Mouse (Mus musculus) left cerebral cortex, adult 18-20 months (tissue): ENCODE measurements around the gene Rpain. TPM values are rescaled to one million over a fixed set of nuclear protein-coding genes. Genes with fewer than 3 reads are reported as not detected.

Experiments used
- DNase-seq, 2 experiments: peaks; one replicate each; pipeline ENCODE4 v3.0.0; 2021 to 2022; ENCODE audit warnings: low spot score in 2 of 2, mixed read lengths in 1 of 2
- long read RNA-seq, 2 experiments: library from polyadenylated mRNA; stranded (forward); transcript quantifications; one replicate each; pipeline ENCODE4 v2.0.0; 2021
- total RNA-seq, 2 experiments: library from RNA; stranded (reverse); gene quantifications; 2 replicates each; pipeline ENCODE4 v1.2.3; 2021

Gene Rpain
- total RNA-seq = 10 to 100 TPM; 39.6 to 42.2 TPM
- long read RNA-seq, experiment 1, transcript Rpain-201 (7 exons, 1,100 nt) = major isoform, 17 of 47 reads
- long read RNA-seq, experiment 1, partial matches to known transcripts = 1 of 47 reads
- long read RNA-seq, experiment 1, other reads (novel, unspliced or antisense) = 14 of 47 reads
- long read RNA-seq, experiment 2, transcript Rpain-201 (7 exons, 1,100 nt) = major isoform, 14 of 29 reads
- long read RNA-seq, experiment 2, partial matches to known transcripts = 1 of 29 reads
- long read RNA-seq, experiment 2, other reads (novel, unspliced or antisense) = 10 of 29 reads

DNA sequence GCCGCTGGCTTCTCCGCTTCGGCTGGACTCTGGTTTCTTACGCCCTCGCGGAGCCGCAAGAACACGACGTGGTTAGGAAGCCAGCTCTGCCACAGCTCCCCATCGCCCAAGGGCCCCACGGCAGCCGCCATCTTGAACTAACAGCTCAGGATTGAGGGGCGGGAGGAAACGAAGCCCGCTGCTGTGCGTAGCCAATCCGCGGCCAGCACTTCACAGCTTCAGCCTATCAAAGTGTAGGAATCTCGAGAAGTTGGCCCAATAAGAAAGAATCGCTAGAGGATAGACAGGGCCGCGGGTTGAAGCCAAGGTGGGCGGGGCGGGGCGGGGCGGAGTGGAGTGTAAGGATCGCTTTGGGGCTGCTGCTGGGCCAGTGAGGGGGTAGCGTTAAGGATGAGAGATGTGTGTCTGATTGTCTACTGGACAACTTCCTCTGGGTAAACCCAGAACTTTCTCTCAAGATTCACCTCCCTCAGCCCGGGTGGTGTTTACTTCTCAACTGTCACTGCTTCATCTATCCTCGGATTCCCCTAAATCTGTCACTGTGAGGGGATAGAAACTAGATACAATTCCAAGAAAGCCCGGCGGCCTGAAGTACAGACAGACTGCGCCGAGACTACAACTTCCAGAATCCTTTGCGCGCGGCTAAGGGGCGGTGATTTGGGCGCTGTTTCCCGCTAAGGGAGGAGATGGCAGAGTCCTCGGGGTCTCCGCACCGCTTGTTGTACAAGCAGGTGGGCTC, at the start of gene Rpain, which contains the start of gene Nup88:
TSS of gene Rpain (plus strand) at position 393 of the 739 bp plus-strand sequence.
TSS of gene Nup88 (minus strand) at position 153 of the 739 bp plus-strand sequence.
- DNase-seq = peak; percentile 90 to 92

DNA sequence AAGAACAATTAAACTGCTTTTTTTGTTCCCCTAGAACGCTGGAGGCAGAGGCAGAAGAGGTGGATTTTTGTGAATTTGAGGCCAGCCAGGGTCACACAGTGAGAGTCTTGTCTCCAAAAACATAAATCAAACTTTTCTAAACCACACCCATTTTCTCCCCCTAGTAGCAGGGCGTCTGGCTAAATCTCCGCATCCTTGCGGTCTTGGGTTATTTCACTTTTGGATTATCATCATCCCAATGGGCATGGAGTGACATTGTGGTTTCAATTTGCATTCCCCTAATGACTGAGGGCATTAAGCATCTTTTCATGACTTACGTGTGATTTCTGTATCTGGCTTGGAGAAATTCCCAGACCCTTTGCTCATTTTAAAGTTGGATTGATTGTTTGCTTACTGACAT, 38.6 kb upstream of the Rpain start:
- DNase-seq = no peak

DNA sequence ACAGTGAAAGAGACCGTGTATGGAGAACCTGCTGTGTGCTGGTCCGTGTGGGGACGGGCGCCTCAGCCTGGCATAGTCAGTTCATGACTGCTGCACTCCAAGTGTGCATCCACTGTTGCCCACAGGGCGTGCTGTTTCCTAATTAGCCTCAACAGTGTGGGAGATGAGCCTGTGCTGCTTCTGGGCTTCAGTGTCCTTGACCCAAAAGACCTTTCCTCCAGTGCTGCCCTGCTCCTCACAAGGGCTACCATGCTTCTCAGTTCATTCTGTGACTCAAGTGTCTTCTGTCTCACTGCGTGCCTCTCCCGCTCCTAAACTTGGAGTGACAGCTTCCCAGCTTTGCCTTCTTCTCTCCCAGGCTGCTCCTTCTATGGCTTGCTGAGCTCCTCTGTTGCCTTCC, 34.7 kb upstream of the Rpain start:
- DNase-seq = no peak

DNA sequence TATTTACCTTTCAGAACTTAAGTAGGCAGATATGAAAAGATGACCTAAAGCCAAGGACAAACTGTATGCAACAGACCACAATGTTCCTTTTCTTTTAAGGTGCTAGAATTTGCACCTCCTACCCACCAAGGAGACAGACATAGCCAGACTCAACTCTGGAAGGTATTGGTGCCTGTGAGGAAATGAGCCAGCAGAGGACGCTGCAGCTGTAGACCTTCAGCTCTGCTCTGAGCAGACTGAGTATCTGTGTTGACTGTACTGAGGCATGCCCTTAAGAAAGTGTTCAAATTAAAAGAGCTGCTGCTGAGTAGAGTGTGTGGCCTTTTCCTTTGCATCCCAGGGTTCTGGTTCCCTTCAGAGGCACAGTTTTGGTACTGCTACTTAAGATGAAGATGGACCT, 27.4 kb upstream of the Rpain start:
- no peak for DNase-seq

DNA sequence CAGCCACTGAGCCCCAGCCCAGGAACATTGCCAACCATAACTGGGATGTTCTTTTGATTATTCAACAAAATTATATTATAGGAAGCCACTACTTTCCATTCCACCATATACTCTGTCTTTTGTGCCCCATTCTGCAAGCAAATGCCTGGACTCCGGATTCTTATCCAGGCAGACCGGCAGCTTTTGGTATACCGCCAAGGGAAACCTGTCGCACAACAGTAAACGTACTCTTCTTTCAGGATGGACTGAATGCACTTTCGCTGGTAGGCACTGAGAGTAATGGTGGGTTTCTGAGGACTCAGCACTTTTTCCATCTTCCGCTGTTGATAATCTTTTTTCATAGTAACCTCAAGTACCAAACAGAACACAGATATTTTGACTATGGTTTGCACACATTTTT, 26.4 kb upstream of the Rpain start:
- no peak for DNase-seq

DNA sequence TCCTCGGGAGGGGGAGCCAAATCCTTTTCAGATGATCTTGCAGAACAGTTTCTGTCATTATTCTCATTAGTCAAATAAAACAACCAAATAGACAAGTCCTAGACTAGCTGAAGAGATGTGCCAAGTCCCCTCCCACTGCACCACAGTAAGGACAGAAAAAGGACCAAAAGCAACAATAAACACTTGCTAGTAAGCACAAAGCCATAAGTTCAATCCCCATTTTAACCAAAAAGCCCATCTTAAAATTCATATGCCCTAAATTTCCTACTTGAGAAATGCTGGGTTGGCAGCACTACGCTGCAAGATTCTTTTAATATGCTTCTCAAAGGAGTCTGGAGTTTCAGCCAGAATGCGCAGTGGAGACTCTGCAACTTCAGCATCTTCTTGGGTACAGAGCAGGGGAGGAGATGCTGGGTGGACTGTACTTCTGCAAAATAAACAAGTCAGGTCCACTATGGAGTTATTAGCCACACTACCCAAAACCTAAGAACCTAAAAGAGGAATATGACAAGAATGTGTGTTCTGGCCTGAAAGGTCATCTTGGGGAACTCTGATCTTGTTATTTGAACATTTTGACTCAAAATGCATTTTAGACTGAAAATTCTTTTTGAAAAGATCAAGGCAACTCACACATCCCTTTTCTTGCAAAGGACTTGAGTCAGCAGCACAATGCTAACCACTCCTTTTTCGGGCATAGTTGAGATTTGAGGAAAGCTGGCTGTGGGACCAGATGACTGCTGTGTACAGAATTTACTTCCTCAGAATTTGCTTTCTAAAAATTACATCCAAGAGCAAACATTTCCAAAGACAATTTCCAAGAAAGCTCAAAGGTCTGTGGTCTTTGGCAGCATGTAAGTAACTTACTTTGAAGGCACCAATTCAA, 24.8 kb upstream of the Rpain start:
- no peak for DNase-seq

DNA sequence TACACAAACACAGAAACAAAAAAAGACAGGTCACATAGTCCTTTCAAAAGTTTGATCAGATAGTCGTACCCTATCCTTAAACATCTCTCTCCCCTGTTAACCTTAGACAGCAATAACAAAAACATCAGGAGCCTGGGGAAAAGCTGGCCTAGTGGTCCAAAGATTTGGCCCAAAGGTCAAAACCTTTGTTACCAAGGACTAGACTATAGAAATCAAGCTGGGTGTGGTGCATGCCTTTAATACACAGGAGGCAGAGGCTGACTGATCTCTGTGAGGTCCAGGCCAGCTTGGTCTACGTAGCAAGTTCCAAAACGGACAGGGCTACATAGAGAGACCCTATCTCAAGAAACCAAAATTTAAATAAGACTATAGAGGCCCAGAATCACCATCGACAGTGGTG, 15.3 kb upstream of the Rpain start:
- DNase-seq = no peak

DNA sequence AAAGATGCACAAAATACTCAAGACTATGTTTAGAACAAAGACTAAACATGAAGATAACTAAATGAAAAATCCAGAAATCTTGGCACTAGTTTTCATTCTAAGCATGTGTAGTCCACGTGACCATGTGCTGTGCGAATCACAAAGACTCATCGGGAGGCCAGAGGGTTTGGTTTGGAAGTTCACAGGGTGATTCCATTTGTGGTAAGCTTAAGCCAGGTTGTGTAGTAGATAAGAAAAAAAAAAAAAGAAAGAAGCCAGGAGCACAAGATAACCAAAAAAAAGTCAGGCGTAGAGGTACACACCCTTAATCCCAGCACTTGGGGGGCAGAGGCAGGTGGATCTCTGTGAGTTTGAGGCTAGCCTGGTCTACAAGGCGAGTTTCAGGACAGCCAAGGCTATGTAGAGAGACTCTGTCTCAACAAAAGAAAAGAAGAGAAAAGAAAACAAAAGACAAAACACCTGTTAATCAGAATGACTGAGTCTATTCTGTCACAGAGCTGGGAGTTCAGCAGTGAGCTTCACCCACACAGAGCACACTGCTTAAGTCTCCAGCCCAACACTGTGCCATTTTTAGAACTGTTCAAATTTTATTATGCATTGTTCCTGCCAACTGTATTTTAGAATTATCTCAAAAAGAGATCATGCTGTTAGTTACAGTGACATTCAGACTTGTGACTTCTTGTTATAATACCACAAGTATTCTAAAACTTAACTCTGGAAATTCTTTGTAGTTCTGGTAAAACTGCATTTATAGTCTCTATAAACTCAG, 9.0 kb upstream of the Rpain start:
- no peak for DNase-seq

DNA sequence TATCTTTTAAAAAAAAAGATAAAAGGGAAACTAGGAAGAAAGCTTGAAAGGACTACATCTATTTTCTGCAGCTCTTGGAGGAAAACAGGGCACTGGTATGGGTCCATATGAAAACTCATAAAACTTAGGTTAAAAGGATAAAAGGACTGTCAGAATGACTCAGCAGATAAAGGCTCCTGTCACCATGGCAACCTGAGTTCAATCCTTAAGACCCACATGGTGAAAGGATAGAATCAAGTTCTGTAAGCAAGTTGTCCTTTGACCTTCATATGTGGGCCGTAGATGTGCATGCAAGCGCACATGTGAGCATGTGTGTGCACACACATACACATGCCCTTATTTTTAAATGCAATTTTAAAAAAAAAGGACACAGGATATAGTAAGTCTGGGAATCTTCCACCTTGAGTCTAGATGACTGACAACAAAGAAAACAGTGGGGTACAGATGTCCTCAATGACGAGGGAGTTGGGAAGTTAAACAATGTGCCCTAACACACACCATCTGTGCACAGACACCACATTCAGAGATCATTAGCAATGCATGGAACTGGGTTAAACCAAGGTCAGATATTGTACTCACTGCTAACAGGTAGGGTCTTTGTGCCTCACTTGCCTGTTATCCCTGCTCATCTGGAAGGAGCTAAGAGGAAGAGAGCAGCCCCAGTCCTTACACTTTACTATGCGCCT, 5.6 kb upstream of the Rpain start:
- no peak for DNase-seq

DNA sequence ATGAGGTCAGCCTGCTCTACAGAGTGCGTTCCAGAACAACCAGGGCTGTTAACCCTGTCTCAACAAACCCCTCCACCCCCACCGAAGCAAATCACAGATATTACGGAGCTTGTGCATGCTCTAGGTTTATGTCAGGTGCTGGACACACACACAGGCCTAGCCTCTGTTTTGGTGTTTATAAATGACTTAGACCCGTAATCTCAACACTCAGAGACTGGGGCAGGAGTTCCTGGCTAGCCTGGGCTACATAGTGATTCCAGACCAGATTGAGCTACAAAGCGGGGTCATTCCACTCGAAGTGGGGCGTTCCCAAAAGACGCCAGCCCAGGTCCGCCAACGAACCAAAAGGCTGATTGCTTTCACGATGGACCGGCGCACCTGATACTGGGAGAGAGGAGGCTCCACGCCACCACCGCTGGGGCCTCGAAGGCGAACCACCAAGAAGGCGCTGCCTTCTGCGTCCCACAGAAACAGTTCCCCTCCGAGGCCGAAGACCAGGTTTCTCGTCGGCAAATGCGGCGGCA, 680 bp upstream of the Rpain start:
- no peak for DNase-seq

DNA sequence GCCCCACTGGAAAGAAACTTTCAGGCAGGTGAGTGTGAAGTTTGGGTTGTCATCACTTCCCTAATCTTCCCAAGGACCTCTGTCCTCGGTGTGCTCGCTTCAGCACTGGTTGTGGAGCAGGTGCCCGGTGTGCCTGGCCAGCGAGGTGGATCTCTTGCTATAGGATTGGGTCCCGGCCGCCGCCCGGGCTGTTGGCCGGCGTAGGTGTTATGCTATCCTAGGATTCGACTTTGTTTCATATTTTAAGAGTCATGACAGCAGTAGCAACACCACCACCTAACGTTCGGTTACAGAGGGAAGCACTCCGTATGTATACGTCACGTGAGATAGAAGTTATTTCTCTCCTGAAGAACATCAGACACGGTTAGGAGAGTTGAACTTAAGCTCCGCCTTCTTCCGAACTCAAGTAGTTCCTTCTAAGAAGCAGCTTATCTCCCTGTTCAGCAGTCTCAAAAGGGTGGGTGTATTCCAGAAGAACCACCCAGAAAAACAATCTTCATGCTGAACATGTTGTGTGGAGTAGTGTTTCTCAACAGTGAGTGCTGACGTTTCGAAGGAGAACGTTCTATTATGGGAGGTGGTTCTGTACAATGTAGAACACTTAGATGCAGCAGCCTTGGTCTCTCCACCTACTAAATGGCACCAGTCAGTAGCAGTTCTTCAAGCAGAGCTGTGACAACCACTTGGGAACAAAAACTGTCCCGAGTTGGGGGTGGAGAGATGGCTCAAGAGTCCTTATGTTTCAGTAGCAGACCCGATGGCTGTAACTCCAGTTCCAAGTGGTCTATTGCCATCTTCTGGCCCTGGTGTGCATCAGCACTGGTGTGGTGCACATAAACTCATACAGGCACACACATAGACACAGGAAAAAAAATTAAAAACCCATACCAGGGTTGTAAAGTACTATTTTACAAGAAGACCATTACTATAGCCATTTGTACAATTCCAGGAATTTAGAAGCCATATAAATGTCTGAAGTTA, 837 bp downstream of the Rpain start:
- DNase-seq = no peak

DNA sequence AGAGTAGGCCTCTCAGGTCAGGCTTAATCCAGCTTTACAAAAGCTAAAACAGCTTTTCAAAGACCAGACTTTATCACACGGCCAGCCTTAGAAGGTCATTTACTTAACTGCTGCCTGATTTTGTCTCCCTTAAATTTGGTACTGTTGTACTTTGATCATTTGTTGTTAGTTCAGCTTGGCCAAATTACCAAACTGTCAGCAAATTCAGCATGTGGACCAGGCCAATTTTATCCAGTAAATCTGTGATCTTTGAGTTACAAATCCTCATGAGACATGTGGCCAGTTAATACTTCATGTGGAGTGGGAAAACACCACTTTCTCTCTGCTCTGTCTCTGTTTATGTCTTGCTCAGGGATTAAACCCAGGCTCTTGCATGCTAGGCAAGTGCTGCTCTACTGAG, 2.6 kb downstream of the Rpain start:
- no peak for DNase-seq

DNA sequence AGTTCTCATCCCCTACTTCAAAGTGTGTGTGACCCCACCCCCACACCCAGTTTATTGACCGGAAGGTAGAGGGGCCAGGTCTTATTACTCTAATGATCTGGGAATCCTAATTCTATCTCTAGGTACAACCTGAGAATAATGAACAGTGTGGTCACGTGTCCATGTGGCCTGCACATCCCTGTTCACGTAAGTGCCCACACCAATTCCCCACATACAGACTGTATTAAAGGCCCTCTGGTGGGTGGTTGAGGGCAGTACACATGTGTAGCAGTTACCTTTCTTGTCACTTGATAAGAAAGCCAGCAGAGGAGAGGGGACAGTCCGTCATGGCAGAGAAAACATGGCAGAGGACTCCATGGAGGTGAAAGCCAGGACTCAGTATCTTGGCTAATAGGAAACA, 3.9 kb downstream of the Rpain start:
- DNase-seq = no peak

DNA sequence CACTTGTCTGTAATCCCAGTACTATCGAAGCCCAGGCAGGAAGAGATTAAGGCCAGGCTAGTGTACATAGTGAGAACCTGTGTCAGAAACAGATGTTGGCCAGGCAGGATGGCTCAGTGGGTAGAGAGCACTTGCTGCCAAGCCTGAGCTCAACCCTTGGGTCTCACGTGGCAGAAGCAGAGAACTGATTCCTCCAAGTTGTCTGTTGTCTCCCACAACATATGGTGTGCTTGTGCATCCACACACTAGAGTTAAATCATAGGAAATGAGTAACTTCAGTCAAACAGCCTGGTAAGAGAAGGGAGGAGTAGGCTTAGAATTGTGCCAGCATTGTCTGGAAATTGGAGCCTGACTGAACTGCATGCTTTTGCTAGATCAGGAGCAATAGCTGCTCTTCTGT, 5.2 kb downstream of the Rpain start:
- DNase-seq = no peak

DNA sequence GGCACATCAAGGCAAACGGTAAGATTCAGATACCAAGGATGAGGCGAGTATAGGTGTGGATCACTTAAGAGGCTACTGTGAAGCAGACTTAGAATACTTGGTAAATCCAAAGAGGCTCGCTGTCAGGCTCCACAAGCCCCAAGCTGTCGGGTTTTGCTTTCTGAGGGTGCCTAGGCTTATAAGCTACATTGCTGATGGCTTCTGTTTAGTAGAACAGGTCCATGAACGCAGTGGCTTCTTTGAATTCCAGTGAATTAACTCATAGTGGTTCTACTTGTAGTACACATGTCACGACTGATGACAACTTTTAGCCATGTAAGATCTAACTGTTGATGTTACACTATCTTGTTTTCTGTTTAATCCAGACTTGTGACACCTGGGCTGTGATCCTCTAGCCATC, 7.3 kb downstream of the Rpain start:
- no peak for DNase-seq

DNA sequence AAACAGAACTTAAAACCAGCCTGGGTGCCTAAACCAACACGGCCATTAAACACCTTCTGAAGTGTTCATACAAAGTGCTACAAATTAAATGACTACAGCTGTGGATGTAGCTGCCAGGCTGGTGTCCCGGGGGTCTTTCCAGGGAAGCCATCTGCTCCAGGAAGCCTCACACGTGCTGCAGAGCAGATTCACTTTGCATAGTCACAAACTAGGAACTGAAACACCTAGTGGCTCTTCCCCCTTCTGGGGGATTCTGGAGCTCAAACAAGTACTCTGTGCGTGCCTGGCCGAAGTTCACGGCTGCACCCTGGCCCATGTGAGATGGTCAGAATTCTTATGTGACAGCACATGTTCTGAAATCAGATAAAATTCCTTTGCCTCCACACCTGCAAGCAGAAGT, 10.2 kb downstream of the Rpain start:
- no peak for DNase-seq

DNA sequence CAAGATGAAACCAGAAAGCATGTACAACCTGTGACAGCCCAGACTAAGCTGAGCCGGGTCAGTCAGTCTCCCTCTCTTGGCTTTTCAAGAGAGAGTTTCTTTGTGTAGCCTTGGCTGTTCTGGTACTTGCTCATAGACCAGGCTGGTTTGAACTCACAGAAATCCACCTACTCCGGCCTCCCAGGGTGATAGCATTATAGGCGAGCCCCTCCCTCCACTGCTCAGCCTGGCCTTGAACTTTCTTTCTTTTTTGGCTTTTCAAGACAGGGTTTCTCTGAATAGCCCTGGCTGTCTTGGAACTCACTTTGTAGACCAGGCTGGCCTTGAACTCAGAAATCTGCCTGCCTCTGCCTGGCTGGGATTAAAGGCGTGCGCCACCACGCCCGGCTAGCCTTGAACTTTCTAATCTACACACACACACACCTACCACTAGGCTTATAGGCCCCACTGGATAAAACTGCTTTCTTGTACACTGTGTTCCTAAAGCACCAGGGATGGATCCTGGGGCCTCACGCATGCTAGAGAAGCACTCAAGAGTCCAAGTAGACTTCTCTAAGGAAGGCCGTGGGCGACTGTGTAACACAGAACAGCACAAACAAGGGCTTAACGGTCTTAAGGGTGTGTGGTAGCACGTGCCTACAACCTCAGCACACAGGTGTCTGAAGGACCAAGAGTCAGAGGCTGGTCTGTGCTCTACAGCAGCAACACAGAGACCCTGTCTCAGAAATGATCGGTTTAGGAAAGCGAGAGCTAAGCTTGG, 10.9 kb downstream of the Rpain start:
- DNase-seq = no peak

DNA sequence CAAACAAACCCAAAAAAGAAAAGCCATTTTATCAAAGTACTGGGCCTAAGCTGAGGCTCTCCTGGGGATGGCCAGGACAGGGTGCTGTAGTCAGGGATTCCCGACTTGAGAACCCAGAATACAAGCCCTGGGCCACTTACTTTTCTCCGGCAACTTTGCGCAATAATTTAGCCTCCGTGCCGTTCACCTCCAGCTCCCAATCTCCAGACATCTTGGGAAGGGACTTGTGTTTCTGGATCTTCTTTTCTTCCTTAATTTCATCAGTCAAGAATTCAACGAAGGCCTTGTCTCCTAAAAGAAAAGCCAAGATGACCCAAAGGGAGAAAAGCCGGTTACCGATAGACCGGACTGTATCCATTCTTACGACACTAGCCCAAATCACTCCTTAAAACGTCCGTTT, 12.0 kb downstream of the Rpain start:
- DNase-seq = no peak
